Mouse (Mus musculus): ENCODE results near the gene Wdr1.

DNA sequence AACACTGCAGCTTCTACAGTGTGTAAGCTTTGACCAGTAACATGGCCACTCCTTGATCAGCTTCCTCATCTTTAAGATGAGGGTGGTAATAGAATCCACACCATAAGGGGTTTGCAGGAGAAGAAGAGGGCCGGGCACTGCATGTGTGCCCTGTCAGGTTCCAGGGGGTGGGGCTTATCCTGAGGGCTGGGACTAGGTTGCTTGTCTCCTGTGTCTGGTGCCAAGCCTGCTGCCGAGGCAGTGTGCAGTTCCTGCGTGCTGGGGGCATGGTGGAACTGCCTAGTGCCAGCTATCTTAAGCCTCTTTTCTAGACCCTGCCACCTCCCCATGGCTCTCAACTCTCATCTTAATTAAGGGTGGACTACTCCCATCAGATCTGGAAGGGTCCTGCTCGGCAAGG lies 84.0 kb downstream of the Wdr1 start:
- TF ChIP-seq POLR2A (IDR thresholded peaks at IDR 0.05; ENCODE audit: extremely low read depth, insufficient read depth, low read length) (no peak), CTCF (IDR thresholded peaks at IDR 0.05; ENCODE audit: extremely low read depth, insufficient read depth, low read length) (no peak)

Data from cortical plate, adult 2 months (tissue).